Mouse (Mus musculus): ENCODE results near the gene Dgke.

GRCm38 (mm10) chr11:89066750-89067149, at the start of gene Dgke:
- no peak for TF ChIP-seq CTCF (IDR thresholded peaks at IDR 0.05; ENCODE audit: control insufficient read depth, insufficient read depth, low read length)
- no peak for TF ChIP-seq POLR2A (IDR thresholded peaks at IDR 0.05; ENCODE audit: borderline replicate concordance, control insufficient read depth, low read depth, low read length)
